Mouse (Mus musculus) liver, embryonic 14.5 days (tissue): Measurements from ENCODE around the gene Hist1h2bk.

Source experiments
- CTCF ChIP-seq: IDR thresholded peaks from 2 replicates; pipeline ENCODE4 v1.5.1; 2016; ENCODE audit warnings: antibody characterized with exemption, low read depth, control low read depth
- EP300 ChIP-seq: IDR thresholded peaks from 2 replicates; pipeline ENCODE4 v1.6.1; 2016; ENCODE audit warnings: antibody characterized with exemption, low read depth

DNA sequence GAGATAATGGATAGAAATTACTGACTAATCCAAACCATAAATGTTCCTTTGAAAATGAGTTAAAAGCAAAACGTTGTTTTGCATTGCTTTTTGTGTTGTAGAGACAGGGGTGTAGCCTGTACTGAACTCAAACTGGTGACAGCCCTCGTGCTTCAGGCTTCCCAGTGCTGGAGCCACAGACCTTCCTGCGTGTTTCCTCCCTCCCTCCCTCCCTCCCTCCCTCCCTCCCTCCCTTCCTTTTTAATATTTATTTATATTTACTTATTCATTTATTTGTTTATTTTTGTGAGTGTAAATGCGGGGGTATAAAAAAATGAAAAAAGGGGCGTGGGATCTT is 15.8 kb downstream of the Hist1h2bk start:
- TF ChIP-seq CTCF (no peak), EP300 (no peak)
